12 mouse cellular contexts compared by ENCODE assay signal in genomic region chr8:115806579-115806978, GRCm38 (mm10).
DNase-seq lines count a peak whose midpoint lies in the region; ATAC-seq lines count a peak whose summit lies in the region.
"Had no signal": no experiment of that assay in that cellular context is flagged by ENCODE, and none has a peak within 500 bp of the region (broad histone marks: within the 10 kb centered on the region; RNA-seq: fewer than 3 reads in every experiment).

No protein-coding gene starts in this region.

- DNase-seq in cerebellum, adult 9-11 months, result peak; percentile 4
- DNase-seq in cerebellum, postnatal 25 days, result no peak
- peak; percentile 5 to 25 for DNase-seq in lung, adult 18-20 months
- no peak for DNase-seq in lung, postnatal 14 days
- peak; percentile 8 for DNase-seq in mesoderm, embryonic 11.5 days (ENCODE audit: low read depth, low spot score)
- no peak for DNase-seq in kidney, adult 8-10 months
- no peak for DNase-seq in testis, postnatal 10 days (ENCODE audit: low spot score)
- DNase-seq: right cerebral cortex, postnatal 14 days; thymus, postnatal 36 days had no signal

- peak; percentile 84 for ATAC-seq in forebrain, embryonic 16.5 days
- ATAC-seq: intestine, embryonic 15.5 days; Patski had no signal

- no peaks in the 10 kb centered on the region for H3K9me3 ChIP-seq in forebrain, embryonic 16.5 days (ENCODE audit: control insufficient read depth, low read length)
- H3K9me3 ChIP-seq: intestine, embryonic 15.5 days had no signal

- H3K9ac ChIP-seq in forebrain, embryonic 16.5 days (replicated peaks; ENCODE audit: low read depth, low read length), result no peak overlapping the region
- H3K9ac ChIP-seq: intestine, embryonic 15.5 days had no signal

- H3K4me3 ChIP-seq in forebrain, embryonic 16.5 days (replicated peaks; ENCODE audit: low read length), result no peak overlapping the region
- H3K4me3 ChIP-seq: intestine, embryonic 15.5 days had no signal

- H3K4me2 ChIP-seq in forebrain, embryonic 16.5 days (ENCODE audit: low read length), result no peak overlapping the region
- H3K4me2 ChIP-seq: intestine, embryonic 15.5 days had no signal

- H3K27ac ChIP-seq in forebrain, embryonic 16.5 days (ENCODE audit: low read length), result 0 out of 2 replicates have a peak overlapping the region, but pooled peaks have one; percentile 3
- H3K27ac ChIP-seq: intestine, embryonic 15.5 days had no signal

- no peaks in the 10 kb centered on the region for H3K27me3 ChIP-seq in forebrain, embryonic 16.5 days (replicated peaks; ENCODE audit: control insufficient read depth, insufficient read depth, low read length)
- H3K27me3 ChIP-seq: intestine, embryonic 15.5 days; Patski had no signal

- 31% methylated on average over 9 of the region's 9 CpGs for WGBS in forebrain, embryonic 16.5 days

- H3K36me3 ChIP-seq in forebrain, embryonic 16.5 days (ENCODE audit: control insufficient read depth, insufficient read depth), result no peaks in the 10 kb centered on the region
- H3K36me3 ChIP-seq: intestine, embryonic 15.5 days had no signal

- H3K4me1 ChIP-seq in forebrain, embryonic 16.5 days (replicated peaks; ENCODE audit: control insufficient read depth, insufficient read depth, low read length), result peaks cover 9% of the 10 kb centered on the region
- H3K4me1 ChIP-seq: intestine, embryonic 15.5 days had no signal

Comparison
In these comparisons a context has a peak if more than half of its experiments do, and no peak if none do; other contexts are left out.
1. DNase-seq: peak in cerebellum, adult 9-11 months (single experiment), lung, adult 18-20 months (2 of 2) and mesoderm, embryonic 11.5 days (single experiment); none in cerebellum, postnatal 25 days (0 of 2), lung, postnatal 14 days (single experiment), kidney, adult 8-10 months (0 of 2) and testis, postnatal 10 days (single experiment).